Mouse (Mus musculus): ENCODE measurements around the gene Homer1. TPM values are rescaled to one million over a fixed set of nuclear protein-coding genes. Genes with fewer than 3 reads are reported as not detected.

The Homer1 gene
- polyA plus RNA-seq, 1 experiment = 0.86 TPM

DNA sequence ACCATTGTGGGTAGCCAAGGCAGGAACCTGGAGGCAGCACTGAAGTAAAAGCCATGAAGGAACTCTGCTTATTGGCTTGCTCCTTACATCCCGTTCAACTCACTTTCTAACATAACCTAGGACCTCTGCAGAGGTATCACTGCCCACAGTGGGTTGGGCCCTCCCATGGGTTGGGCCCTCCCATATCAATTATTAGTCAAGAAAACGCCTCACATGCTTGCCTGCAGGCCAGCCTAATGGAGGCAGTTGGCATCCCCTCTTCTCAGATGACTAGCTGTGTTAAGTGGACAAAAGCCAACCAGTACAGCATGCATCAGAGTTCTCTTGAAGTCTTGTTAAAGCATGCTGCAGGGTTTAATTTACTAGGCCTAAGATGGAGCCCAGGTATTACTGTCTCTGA, 52.6 kb downstream of the Homer1 start:
- Histone ChIP-seq H3K36me3 (ENCODE audit: control insufficient read depth, insufficient read depth, low read length) (no peaks in the 10 kb centered on the region), H3K27ac (ENCODE audit: insufficient read depth, low read length) (no peak overlapping the region), H3K4me3 (ENCODE audit: extremely low read depth, insufficient read depth, insufficient read length) (no peak overlapping the region), H3K4me1 (ENCODE audit: control insufficient read depth, insufficient read depth, insufficient read length) (peaks cover 2% of the 10 kb centered on the region; the same call in 1 of the 2 replicates), H3K27me3 (ENCODE audit: control insufficient read depth, insufficient read depth, low read length) (no peaks in the 10 kb centered on the region)
- 81% methylated on average over 2 of the region's 2 CpGs for WGBS
- TF ChIP-seq POLR2A (IDR thresholded peaks at IDR 0.05; ENCODE audit: low read depth, low read length) = no peak
- no peak for TF ChIP-seq CTCF (IDR thresholded peaks at IDR 0.05; ENCODE audit: extremely low read depth, insufficient read depth, insufficient read length, insufficient replicate concordance)
- no peak for DNase-seq (ENCODE audit: low read depth in 1 of 2, low spot score in 2 of 2)

DNA sequence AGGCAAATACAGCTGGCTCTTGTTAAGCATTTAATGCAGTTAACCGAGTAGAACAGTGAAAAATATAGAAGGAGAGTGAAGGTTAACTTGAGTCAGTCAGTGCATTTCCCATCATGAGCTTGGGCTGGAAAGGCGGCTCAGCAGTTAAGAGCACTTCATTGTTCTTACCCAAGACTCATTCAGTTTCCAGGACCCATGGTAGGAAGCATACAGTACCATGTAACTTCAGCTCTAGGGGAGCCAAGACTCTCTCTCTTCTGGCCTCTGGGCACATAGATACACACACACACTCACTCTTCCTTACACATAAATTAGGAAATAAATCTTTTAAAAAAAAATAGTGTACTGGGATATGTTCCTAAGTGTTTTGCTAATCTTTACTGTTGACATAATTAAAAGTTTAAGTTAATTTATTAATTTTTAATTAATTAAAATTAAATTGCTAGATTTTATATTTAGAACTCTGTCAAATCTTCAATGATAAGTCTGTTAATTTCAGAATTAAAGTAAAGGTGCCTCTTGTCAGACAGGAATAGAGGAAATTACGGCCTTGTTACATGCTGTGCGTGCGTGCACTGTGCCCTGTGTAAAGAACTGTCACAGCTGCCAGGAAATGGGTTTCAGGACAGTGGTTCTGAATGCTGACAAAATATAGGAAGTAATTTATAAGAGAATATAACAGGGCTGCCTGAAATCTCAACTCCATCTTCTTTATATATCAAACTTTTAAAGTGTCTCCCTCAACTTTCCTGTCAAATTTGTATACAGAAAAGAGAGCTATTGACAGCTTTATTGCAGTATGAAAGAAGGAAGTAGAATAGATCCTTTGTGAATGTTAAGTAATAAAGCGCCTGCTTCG, 55.2 kb downstream of the Homer1 start:
- peaks cover 2% of the 10 kb centered on the region; the same call in 1 of the 2 replicates for H3K4me1 ChIP-seq (ENCODE audit: control insufficient read depth, insufficient read depth, insufficient read length)
- no peaks in the 10 kb centered on the region for H3K27me3 ChIP-seq (ENCODE audit: control insufficient read depth, insufficient read depth, low read length)
- WGBS = 39% methylated on average over 7 of the region's 7 CpGs
- no peak overlapping the region for H3K27ac ChIP-seq (ENCODE audit: insufficient read depth, low read length)
- no peak overlapping the region for H3K4me3 ChIP-seq (ENCODE audit: extremely low read depth, insufficient read depth, insufficient read length)
- H3K36me3 ChIP-seq (ENCODE audit: control insufficient read depth, insufficient read depth, low read length) = no peaks in the 10 kb centered on the region
- TF ChIP-seq POLR2A (IDR thresholded peaks at IDR 0.05; ENCODE audit: low read depth, low read length) (no peak), CTCF (IDR thresholded peaks at IDR 0.05; ENCODE audit: extremely low read depth, insufficient read depth, insufficient read length, insufficient replicate concordance) (no peak)
- no peak for DNase-seq (ENCODE audit: low read depth in 1 of 2, low spot score in 2 of 2)

DNA sequence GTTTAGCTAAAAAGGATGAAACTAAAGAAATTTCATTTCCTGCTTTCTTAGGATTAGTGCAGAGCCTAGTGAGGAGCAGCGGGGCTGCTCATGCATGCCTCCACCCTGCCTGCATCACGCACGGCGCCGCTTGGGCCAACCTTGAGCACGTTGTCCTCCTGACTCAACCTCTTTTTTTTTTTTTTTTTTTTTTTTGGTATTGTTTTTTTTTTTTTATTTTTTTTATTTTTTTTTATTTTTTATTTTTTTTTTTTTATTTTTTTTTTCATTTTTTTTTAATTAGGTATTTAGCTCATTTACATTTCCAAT, 55.8 kb downstream of the Homer1 start:
- peak overlapping the region; percentile 38; the same call in 1 of the 2 replicates for H3K4me3 ChIP-seq (ENCODE audit: extremely low read depth, insufficient read depth, insufficient read length)
- no peak overlapping the region for H3K27ac ChIP-seq (ENCODE audit: insufficient read depth, low read length)
- WGBS = 10% methylated on average over 6 of the region's 6 CpGs
- TF ChIP-seq POLR2A (IDR thresholded peaks at IDR 0.05; ENCODE audit: low read depth, low read length) (no peak), CTCF (IDR thresholded peaks at IDR 0.05; ENCODE audit: extremely low read depth, insufficient read depth, insufficient read length, insufficient replicate concordance) (no peak)
- no peaks in the 10 kb centered on the region for H3K36me3 ChIP-seq (ENCODE audit: control insufficient read depth, insufficient read depth, low read length)
- no peaks in the 10 kb centered on the region for H3K27me3 ChIP-seq (ENCODE audit: control insufficient read depth, insufficient read depth, low read length)
- H3K4me1 ChIP-seq (ENCODE audit: control insufficient read depth, insufficient read depth, insufficient read length) = peaks cover 2% of the 10 kb centered on the region; the same call in 1 of the 2 replicates
- DNase-seq (ENCODE audit: low read depth in 1 of 2, low spot score in 2 of 2) = no peak

DNA sequence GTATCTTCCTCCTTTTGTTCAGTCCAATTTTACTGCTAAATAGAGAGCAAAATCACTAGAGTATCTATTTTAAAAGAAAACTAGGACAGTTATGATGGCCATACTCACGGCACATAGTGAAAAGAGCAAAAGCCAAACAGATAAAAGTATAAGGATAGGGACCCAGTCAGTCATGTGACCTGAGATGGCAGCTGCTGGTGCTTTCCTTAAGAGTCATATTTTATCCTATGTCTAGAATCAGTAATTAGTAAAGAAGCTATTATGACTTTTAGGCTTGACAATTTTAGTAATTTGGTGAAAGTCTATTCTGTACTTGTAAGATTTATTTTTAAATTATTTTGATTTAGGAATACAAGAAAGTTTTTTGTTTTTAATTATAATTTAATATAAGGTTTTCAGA, 59.1 kb downstream of the Homer1 start:
- TF ChIP-seq POLR2A (IDR thresholded peaks at IDR 0.05; ENCODE audit: low read depth, low read length) (no peak), CTCF (IDR thresholded peaks at IDR 0.05; ENCODE audit: extremely low read depth, insufficient read depth, insufficient read length, insufficient replicate concordance) (no peak)
- no peaks in the 10 kb centered on the region for H3K27me3 ChIP-seq (ENCODE audit: control insufficient read depth, insufficient read depth, low read length)
- 88% methylated on average over 1 of the region's 1 CpGs for WGBS
- no peaks in the 10 kb centered on the region for H3K36me3 ChIP-seq (ENCODE audit: control insufficient read depth, insufficient read depth, low read length)
- no peak overlapping the region for H3K27ac ChIP-seq (ENCODE audit: insufficient read depth, low read length)
- H3K4me3 ChIP-seq (ENCODE audit: extremely low read depth, insufficient read depth, insufficient read length) = no peak overlapping the region
- DNase-seq (ENCODE audit: low read depth in 1 of 2, low spot score in 2 of 2) = no peak
- H3K4me1 ChIP-seq (ENCODE audit: control insufficient read depth, insufficient read depth, insufficient read length) = peaks cover 2% of the 10 kb centered on the region; the same call in 1 of the 2 replicates

DNA sequence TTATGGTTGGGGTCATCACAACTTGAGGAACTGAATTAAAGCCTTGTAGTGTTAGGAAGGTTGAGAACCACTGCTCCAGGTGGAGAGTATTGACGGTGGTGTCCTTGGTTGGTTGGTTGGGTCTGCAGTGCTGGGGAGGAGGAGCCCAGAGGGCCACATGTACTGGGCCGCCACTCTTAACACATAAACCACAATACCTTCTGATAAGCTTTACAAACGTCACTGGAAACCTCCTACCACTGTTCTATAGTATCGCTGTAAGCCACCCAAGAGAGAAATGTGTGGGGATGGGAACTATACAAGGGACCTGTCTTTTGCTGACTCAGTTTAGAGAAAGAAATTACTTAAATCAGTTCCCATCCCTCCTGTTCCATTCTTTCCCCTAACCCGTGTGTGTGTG, 68.1 kb downstream of the Homer1 start:
- no peak for DNase-seq (ENCODE audit: low read depth in 1 of 2, low spot score in 2 of 2)
- Histone ChIP-seq H3K4me1 (ENCODE audit: control insufficient read depth, insufficient read depth, insufficient read length) (no peaks in the 10 kb centered on the region), H3K36me3 (ENCODE audit: control insufficient read depth, insufficient read depth, low read length) (no peaks in the 10 kb centered on the region), H3K4me3 (ENCODE audit: extremely low read depth, insufficient read depth, insufficient read length) (no peak overlapping the region), H3K27ac (ENCODE audit: insufficient read depth, low read length) (no peak overlapping the region), H3K27me3 (ENCODE audit: control insufficient read depth, insufficient read depth, low read length) (no peaks in the 10 kb centered on the region)
- TF ChIP-seq POLR2A (IDR thresholded peaks at IDR 0.05; ENCODE audit: low read depth, low read length) (no peak), CTCF (IDR thresholded peaks at IDR 0.05; ENCODE audit: extremely low read depth, insufficient read depth, insufficient read length, insufficient replicate concordance) (no peak)
- WGBS = 80% methylated on average over 5 of the region's 5 CpGs

DNA sequence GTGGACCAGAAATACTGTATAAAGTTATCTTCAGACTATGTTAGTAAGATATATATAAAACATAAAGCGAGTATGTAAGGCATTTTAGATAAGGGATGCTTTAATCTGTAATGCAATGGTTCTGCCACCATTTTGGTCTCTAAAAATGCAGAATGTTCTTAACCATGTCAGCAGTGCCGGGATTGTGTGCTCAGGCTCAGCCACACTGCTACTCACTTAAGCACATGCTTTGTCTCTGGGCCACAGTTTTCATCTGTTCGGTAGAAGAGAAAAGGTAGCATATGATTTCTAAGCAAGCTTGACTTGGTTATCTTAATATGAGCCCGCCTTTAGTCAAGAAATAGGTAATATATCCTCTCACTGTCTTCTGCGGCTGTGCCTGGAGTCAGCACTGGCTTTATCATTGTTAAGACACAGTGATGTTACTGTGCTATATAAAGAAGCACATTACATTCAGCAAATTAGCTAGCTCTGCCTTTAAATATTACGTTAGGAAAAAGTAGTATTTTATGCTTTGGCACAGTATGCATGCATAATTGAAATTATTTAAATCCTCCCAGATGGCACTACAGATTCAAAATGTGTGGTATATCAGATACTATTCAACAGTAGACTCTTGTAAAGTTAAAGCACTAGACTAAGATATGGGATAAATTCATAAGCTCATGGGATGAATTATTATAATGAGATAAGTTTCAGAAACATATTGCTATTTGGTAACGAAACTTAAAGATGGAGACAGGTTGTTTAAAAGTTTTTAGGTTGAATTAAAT, 69.6 kb downstream of the Homer1 start:
- TF ChIP-seq CTCF (IDR thresholded peaks at IDR 0.05; ENCODE audit: extremely low read depth, insufficient read depth, insufficient read length, insufficient replicate concordance) = no peak
- TF ChIP-seq POLR2A (IDR thresholded peaks at IDR 0.05; ENCODE audit: low read depth, low read length) = no peak
- Histone ChIP-seq H3K27ac (ENCODE audit: insufficient read depth, low read length) (no peak overlapping the region), H3K27me3 (ENCODE audit: control insufficient read depth, insufficient read depth, low read length) (no peaks in the 10 kb centered on the region), H3K4me1 (ENCODE audit: control insufficient read depth, insufficient read depth, insufficient read length) (no peaks in the 10 kb centered on the region), H3K4me3 (ENCODE audit: extremely low read depth, insufficient read depth, insufficient read length) (no peak overlapping the region), H3K36me3 (ENCODE audit: control insufficient read depth, insufficient read depth, low read length) (no peaks in the 10 kb centered on the region)
- 93% methylated on average over 7 of the region's 7 CpGs for WGBS
- no peak for DNase-seq (ENCODE audit: low read depth in 1 of 2, low spot score in 2 of 2)
